Mouse (Mus musculus) cerebellum, adult 2 months (tissue): ENCODE data around the gene Lsamp. TPM values are rescaled to one million over a fixed set of nuclear protein-coding genes. Genes with fewer than 3 reads are reported as not detected.

Experiments used
- DNase-seq, 2 experiments: peaks; one replicate each; pipeline ENCODE4 v3.0.0; 2021
- H3K27ac ChIP-seq: fragments of 200-500 bp; 2 replicates; pipeline ENCODE4 v1.5.1; 2012; ENCODE audit warnings: low read length, control low read depth, inconsistent platforms; ENCODE audit not compliant: insufficient read depth
- H3K27me3 ChIP-seq: fragments of 200-500 bp; 2 replicates; pipeline ENCODE4 v1.6.1; 2012; ENCODE audit warnings: inconsistent platforms, mild to moderate bottlenecking, low read length, moderate library complexity; ENCODE audit not compliant: control insufficient read depth, insufficient read depth
- H3K4me1 ChIP-seq: fragments of 200-500 bp; 2 replicates; pipeline ENCODE4 v1.6.1; 2011; ENCODE audit warnings: low read length; ENCODE audit not compliant: control insufficient read depth, insufficient read depth
- H3K4me3 ChIP-seq: fragments of 200-500 bp; replicated peaks from 2 replicates; pipeline ENCODE3; 2011; ENCODE audit warnings: mild to moderate bottlenecking, low read depth, low read length, control low read depth; ENCODE audit not compliant: insufficient read depth
- CTCF ChIP-seq: fragments of 200-500 bp; IDR thresholded peaks from 2 replicates; pipeline ENCODE4 v1.5.1; 2011; ENCODE audit warnings: low read depth, mild to moderate bottlenecking, control low read depth, low read length, moderate library complexity, borderline replicate concordance; ENCODE audit not compliant: insufficient read depth
- POLR2A ChIP-seq: fragments of 200-500 bp; IDR thresholded peaks from 2 replicates; pipeline ENCODE4 v1.6.1; 2011; ENCODE audit warnings: low read length, control low read depth, borderline replicate concordance; ENCODE audit not compliant: insufficient read depth
- WGBS: fragments of 180-500 bp; shearing (Covaris S2); methylation state at CpG from one replicate; pipeline ENCODE4 v1.1.7; 2018; 5-methylcytosine and 5-hydroxymethylcytosine counted together
- polyA plus RNA-seq: library from polyadenylated mRNA; depleted of rRNA; stranded (reverse); fragments of >200 nt; gene quantifications from 2 replicates; pipeline ENCODE4 v1.2.3, GENCODE M21; 2012

The Lsamp gene
- polyA plus RNA-seq, 1 experiment, result 143 TPM

DNA sequence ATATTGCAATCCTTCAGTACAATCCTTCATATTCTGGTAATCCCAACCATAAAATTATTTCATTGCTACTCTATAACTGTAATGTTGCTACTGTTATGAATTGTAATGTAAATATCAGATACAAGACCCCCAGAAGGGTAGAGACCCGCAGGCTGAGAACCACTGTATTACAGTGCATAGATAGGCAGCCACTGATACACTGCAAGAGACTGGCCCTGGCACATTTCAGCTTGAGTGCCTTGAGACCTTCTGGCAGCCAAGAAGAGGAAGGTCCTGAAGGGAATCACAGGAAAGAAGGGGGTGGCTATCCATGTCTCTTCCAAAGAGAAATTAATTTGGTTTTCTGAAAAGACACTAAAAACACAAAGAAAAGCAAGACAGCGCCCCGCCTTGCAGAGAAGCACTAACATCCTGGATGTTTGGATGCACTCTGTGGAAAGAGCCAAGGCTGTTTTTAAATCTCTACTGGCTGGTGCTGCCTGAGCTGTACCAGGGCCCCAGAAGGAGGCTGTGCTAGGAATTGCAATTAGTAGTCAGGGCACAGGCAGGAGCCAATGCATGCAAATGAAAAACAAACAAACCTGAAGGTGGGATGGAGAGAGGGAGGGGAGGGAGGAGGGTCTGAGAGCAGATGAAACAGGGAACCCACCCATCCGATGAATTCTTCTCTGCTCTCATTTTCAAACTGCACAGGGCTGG lies 1787.4 kb downstream of the Lsamp start:
- peaks cover 11% of the 10 kb centered on the region for H3K4me1 ChIP-seq
- no peak overlapping the region for H3K4me3 ChIP-seq
- 61% methylated on average over 4 of the region's 4 CpGs for WGBS
- peak in 1 of 2 experiments; percentile 43 for DNase-seq
- no peaks in the 10 kb centered on the region; the same call in 1 of the 2 replicates for H3K27me3 ChIP-seq
- no peak for TF ChIP-seq POLR2A
- no peak for TF ChIP-seq CTCF
- H3K27ac ChIP-seq, result peak overlapping the region; percentile 3; the same call in 1 of the 2 replicates

DNA sequence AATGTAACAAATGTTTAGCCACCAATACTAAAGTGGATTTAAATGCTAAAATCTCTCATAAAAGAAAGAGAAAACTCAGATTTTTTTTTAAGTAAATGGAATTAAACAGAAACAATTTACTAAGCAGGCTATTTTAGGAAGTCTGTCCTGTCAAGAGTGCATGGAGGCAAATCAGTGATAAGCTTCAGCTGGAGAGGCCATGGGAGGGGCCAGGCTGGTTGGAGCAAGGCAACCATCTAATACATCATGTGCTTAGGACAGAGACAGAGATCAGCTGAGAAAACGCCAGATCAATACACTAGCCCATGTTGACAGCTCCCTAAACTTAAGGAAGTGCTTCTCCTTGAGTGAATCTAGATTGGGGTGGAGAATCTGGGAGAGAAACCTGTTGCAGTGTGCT lies 1793.4 kb downstream of the Lsamp start:
- Histone ChIP-seq H3K27me3 (no peaks in the 10 kb centered on the region), H3K4me3 (no peak overlapping the region), H3K4me1 (peaks cover 5% of the 10 kb centered on the region), H3K27ac (no peak overlapping the region)
- no peak for DNase-seq
- WGBS, result 97% methylated on average over 1 of the region's 1 CpGs
- TF ChIP-seq CTCF, result no peak
- no peak for TF ChIP-seq POLR2A

DNA sequence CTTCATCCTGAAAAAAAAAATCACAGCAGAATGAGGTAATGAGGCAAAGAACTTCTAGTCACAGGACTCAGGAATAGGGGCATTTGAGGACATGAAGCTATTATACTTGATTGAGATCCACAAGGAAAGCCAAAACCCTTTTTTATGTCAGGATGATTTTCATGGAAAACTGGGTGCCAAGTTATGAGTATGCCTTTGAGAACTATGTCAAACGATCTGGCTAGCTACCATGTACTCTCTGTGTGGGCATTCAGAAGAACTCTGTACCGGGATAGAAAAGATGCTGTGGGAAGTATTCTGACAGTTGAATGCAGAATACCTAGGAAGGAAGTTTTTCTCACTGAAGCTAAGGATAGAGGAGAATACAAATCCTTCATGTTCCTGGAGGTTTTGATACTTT lies 1801.4 kb downstream of the Lsamp start:
- Histone ChIP-seq H3K4me3 (no peak overlapping the region), H3K27me3 (no peaks in the 10 kb centered on the region), H3K4me1 (peaks cover 7% of the 10 kb centered on the region; the same call in 1 of the 2 replicates), H3K27ac (no peak overlapping the region)
- DNase-seq, result peak in 1 of 2 experiments; percentile 47
- TF ChIP-seq POLR2A, result no peak
- no peak for TF ChIP-seq CTCF
- WGBS, result 5% methylated on average over 2 of the region's 2 CpGs

- DNase-seq, result no peak
- 92% methylated on average over 3 of the region's 3 CpGs for WGBS
- no peaks in the 10 kb centered on the region for H3K27me3 ChIP-seq
- no peak for TF ChIP-seq POLR2A
- TF ChIP-seq CTCF, result no peak
- H3K4me1 ChIP-seq, result peaks cover 7% of the 10 kb centered on the region; the same call in 1 of the 2 replicates
- H3K4me3 ChIP-seq, result no peak overlapping the region
- no peak overlapping the region for H3K27ac ChIP-seq
Measured at GRCm38 (mm10) chr16:41786704-41787103, 1802.5 kb downstream of the Lsamp start.

DNA sequence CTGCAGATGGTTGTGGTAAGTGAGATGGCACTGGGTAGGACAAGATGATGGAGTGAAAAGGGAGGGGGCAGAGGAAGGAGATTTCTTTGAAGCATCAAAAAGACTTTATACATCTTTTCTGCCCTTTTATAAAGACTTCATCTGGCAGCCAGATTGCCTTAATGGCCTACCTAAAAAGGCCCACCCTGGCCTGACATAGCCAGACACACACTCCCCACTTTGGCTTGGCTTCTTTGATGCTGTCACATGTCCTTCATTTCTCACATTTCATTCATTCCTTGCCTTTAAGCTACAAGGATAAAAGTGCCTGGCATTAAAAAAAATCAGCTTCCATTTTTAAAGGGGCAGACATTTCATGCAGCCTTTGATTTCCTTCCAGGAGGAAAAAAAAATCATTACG lies 1803.0 kb downstream of the Lsamp start:
- WGBS, result 71% methylated on average over 1 of the region's 1 CpGs
- H3K4me1 ChIP-seq, result peaks cover 7% of the 10 kb centered on the region; the same call in 1 of the 2 replicates
- TF ChIP-seq CTCF (no peak), POLR2A (no peak)
- no peak overlapping the region for H3K4me3 ChIP-seq
- no peak overlapping the region for H3K27ac ChIP-seq
- no peaks in the 10 kb centered on the region for H3K27me3 ChIP-seq
- DNase-seq, result no peak

DNA sequence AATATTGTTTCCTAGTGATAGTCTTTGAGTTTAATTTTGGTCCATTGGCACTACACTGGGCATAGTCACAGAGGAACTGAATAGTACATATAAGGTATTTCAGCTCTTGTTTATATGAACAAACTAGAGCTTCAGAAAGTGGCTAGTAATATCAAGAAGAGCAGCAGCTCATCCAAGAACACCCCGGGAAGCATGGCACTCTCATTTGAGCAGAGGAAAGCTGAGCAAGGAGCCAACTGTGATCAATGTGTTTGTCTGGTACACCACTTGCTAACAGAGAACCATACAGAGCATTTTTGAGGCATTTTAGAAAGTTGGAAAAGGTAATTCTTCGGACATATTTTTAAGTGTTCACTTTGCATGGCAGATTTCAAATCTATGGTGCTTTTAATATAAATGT lies 1805.9 kb downstream of the Lsamp start:
- Histone ChIP-seq H3K4me3 (no peak overlapping the region), H3K27ac (no peak overlapping the region), H3K27me3 (no peaks in the 10 kb centered on the region), H3K4me1 (peaks cover 7% of the 10 kb centered on the region; the same call in 1 of the 2 replicates)
- 42% methylated on average over 2 of the region's 2 CpGs for WGBS
- TF ChIP-seq POLR2A, result no peak
- no peak for TF ChIP-seq CTCF
- DNase-seq, result peak in 1 of 2 experiments; percentile 49

DNA sequence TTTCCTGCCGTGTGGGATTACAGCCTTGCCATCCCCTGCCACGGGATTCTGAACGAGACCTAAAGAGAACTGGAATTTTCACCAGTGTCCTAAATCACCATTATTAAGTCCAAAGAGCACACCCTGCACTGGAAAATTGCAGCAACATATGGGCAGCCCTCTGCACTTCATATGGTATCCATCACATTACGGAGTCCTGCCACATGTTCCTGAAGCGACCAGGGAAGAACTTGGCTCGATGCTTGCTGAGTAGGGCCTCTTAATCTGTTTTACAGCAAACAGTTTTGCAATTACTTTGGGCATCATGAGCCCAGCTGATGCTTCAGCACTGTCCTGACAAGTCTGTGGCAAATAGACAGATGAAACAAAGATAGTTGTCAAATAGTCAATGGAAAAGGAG lies 1836.2 kb downstream of the Lsamp start:
- DNase-seq, result peak in 1 of 2 experiments; percentile 23
- Histone ChIP-seq H3K4me3 (no peak overlapping the region), H3K27me3 (no peaks in the 10 kb centered on the region), H3K27ac (no peak overlapping the region), H3K4me1 (peaks cover 6% of the 10 kb centered on the region)
- no peak for TF ChIP-seq CTCF
- no peak for TF ChIP-seq POLR2A
- 33% methylated on average over 6 of the region's 6 CpGs for WGBS

GRCm38 (mm10) chr16:41826899-41827604 lies 1842.9 kb downstream of the Lsamp start:
- 60% methylated on average over 5 of the region's 5 CpGs for WGBS
- no peak for TF ChIP-seq CTCF
- TF ChIP-seq POLR2A, result no peak
- H3K27me3 ChIP-seq, result no peaks in the 10 kb centered on the region
- DNase-seq, result peak in 1 of 2 experiments; percentile 55
- H3K27ac ChIP-seq, result peak overlapping the region; percentile 77; the same call in 1 of the 2 replicates
- no peak overlapping the region for H3K4me3 ChIP-seq
- peaks cover 7% of the 10 kb centered on the region; the same call in 1 of the 2 replicates for H3K4me1 ChIP-seq
